8 mouse cellular contexts compared by ENCODE assay signal in genomic region chr1:58713893-58714231, GRCm38 (mm10). TPM values are rescaled to one million over a fixed set of nuclear protein-coding genes. Genes with fewer than 3 reads are reported as not detected.
DNase-seq lines count a peak whose midpoint lies in the region; ATAC-seq and TF ChIP-seq lines count a peak whose summit lies in the region.

No protein-coding gene starts in this region.

- TF ChIP-seq RAD21 in CH12.LX (IDR thresholded peaks at IDR 0.05; ENCODE audit: low read depth, low read length): no peak

- DNase-seq in CH12.LX (ENCODE audit: extremely low read depth): no peak
- DNase-seq in adrenal gland, adult (ENCODE audit: inconsistent age in 2 of 2, low spot score in 1 of 2): peak; percentile 86 to 93
- peak; percentile 60 for DNase-seq in heart, postnatal 0 days (ENCODE audit: low spot score)
- peak; percentile 81 for DNase-seq in kidney, postnatal 14 days
- peak; percentile 66 to 71 for DNase-seq in lung, postnatal 4 days

- H3K9me3 ChIP-seq in CH12.LX (replicated peaks; ENCODE audit: low read length): no peaks in the 10 kb centered on the region
- no peaks in the 10 kb centered on the region for H3K9me3 ChIP-seq in embryonic facial prominence, embryonic 15.5 days (replicated peaks)
- H3K9me3 ChIP-seq in heart, postnatal 0 days (replicated peaks; ENCODE audit: control insufficient read depth, low read length): no peaks in the 10 kb centered on the region

- no peak for TF ChIP-seq POLR2A in CH12.LX (IDR thresholded peaks at IDR 0.05; ENCODE audit: low read depth, low read length)
- no peak for TF ChIP-seq POLR2A in testis, adult 2 months (IDR thresholded peaks at IDR 0.05; ENCODE audit: control insufficient read depth, low read depth, low read length)

- no peak for ATAC-seq in embryonic facial prominence, embryonic 15.5 days (ENCODE audit: insufficient number of reproducible peaks, low FRiP score, low TSS enrichment, low read depth)
- no peak for ATAC-seq in heart, postnatal 0 days (ENCODE audit: insufficient read depth, low read depth)
- ATAC-seq in CD4-positive, CD25-positive, alpha-beta regulatory T cell, adult 4 months: no peak

- TF ChIP-seq EP300 in CH12.LX (IDR thresholded peaks at IDR 0.05; ENCODE audit: low read length): no peak
- TF ChIP-seq EP300 in heart, postnatal 0 days (IDR thresholded peaks at IDR 0.05; ENCODE audit: low read depth): no peak

- H3K4me1 ChIP-seq in CH12.LX (ENCODE audit: control insufficient read depth in 1 of 2, insufficient read depth in 2 of 2): peaks cover 0 to 27% of the 10 kb centered on the region in 2 experiments; a peak in 2 of 4 replicates
- peaks cover 23% of the 10 kb centered on the region for H3K4me1 ChIP-seq in embryonic facial prominence, embryonic 15.5 days
- peaks cover 18% of the 10 kb centered on the region for H3K4me1 ChIP-seq in heart, postnatal 0 days (ENCODE audit: control insufficient read depth, insufficient read depth)
- peaks cover 6% of the 10 kb centered on the region for H3K4me1 ChIP-seq in testis, adult 2 months (ENCODE audit: control insufficient read depth, insufficient read depth, low read length)

- WGBS in embryonic facial prominence, embryonic 15.5 days: 28% methylated on average over 4 of the region's 4 CpGs
- WGBS in heart, postnatal 0 days: 20% methylated on average over 4 of the region's 4 CpGs

- H3K27ac ChIP-seq in CH12.LX (ENCODE audit: insufficient read depth, low read depth): peak overlapping the region; percentile 93
- H3K27ac ChIP-seq in embryonic facial prominence, embryonic 15.5 days (replicated peaks): peak overlapping the region; percentile 97
- H3K27ac ChIP-seq in heart, postnatal 0 days (ENCODE audit: low read depth): peak overlapping the region; percentile 100
- peak overlapping the region; percentile 95 for H3K27ac ChIP-seq in testis, adult 2 months (ENCODE audit: control insufficient read depth, insufficient read depth, low read depth, low read length)

- peak overlapping the region; percentile 71 to 88 (median 73) for H3K4me3 ChIP-seq in CH12.LX (replicated peaks in 1 of 3; ENCODE audit: low read depth in 2 of 3, low read length in 2 of 3, poor library complexity in 1 of 3)
- H3K4me3 ChIP-seq in embryonic facial prominence, embryonic 15.5 days (replicated peaks): peak overlapping the region; percentile 69
- H3K4me3 ChIP-seq in heart, postnatal 0 days (ENCODE audit: low read depth, low read length): peak overlapping the region; percentile 72
- peak overlapping the region; percentile 93; the same call in 1 of the 2 replicates for H3K4me3 ChIP-seq in testis, adult 2 months (ENCODE audit: control insufficient read depth, low read depth, low read length)

- peak overlapping the region; percentile 96 for H3K9ac ChIP-seq in CH12.LX (ENCODE audit: insufficient read depth, low read depth)
- H3K9ac ChIP-seq in embryonic facial prominence, embryonic 15.5 days: 0 out of 2 replicates have a peak overlapping the region, but pooled peaks have one; percentile 51
- peak overlapping the region; percentile 90 for H3K9ac ChIP-seq in heart, postnatal 0 days (replicated peaks; ENCODE audit: low read depth, low read length)

- TF ChIP-seq CTCF in CH12.LX (conservative IDR thresholded peaks at IDR 0.05 in 1 of 2, IDR thresholded peaks at IDR 0.05 in 1 of 2; ENCODE audit: low read depth in 2 of 2, low read length in 2 of 2): no peak
- TF ChIP-seq CTCF in heart, postnatal 0 days (IDR thresholded peaks at IDR 0.05; ENCODE audit: low read depth): no peak
- no peak for TF ChIP-seq CTCF in testis, adult 2 months (IDR thresholded peaks at IDR 0.05; ENCODE audit: control insufficient read depth, insufficient read depth, insufficient replicate concordance, low read depth, low read length)

- peaks cover 27% of the 10 kb centered on the region for H3K79me2 ChIP-seq in CH12.LX (replicated peaks; ENCODE audit: control insufficient read depth, extremely low read depth, insufficient read depth, poor library complexity, severe bottlenecking)

- peak overlapping the region; percentile 95 for H3K4me2 ChIP-seq in CH12.LX (ENCODE audit: insufficient read depth, low read depth, poor library complexity, severe bottlenecking)
- peak overlapping the region; percentile 56 for H3K4me2 ChIP-seq in embryonic facial prominence, embryonic 15.5 days (replicated peaks)
- H3K4me2 ChIP-seq in heart, postnatal 0 days (ENCODE audit: low read depth, low read length): peak overlapping the region; percentile 84

- H3K27me3 ChIP-seq in CH12.LX (replicated peaks): no peaks in the 10 kb centered on the region
- H3K27me3 ChIP-seq in embryonic facial prominence, embryonic 15.5 days: no peaks in the 10 kb centered on the region
- no peaks in the 10 kb centered on the region for H3K27me3 ChIP-seq in heart, postnatal 0 days (ENCODE audit: control insufficient read depth, insufficient read depth, low read length)
- no peaks in the 10 kb centered on the region for H3K27me3 ChIP-seq in testis, adult 2 months (ENCODE audit: control insufficient read depth, insufficient read depth, low read length)

- dilution Hi-C loops in CH12.LX (cut with MboI; ENCODE audit: extremely low pct_ligation_motif_present, extremely low pct_unique_long_range_greater_than_20kb, low sequenced_read_pairs): no loop called here

- H3K36me3 ChIP-seq in CH12.LX (replicated peaks in 1 of 2; ENCODE audit: control insufficient read depth in 1 of 2, insufficient read depth in 1 of 2, low read length in 1 of 2): peaks cover 17 to 30% of the 10 kb centered on the region in 2 experiments
- peaks cover 9% of the 10 kb centered on the region; the same call in 1 of the 2 replicates for H3K36me3 ChIP-seq in embryonic facial prominence, embryonic 15.5 days
- H3K36me3 ChIP-seq in heart, postnatal 0 days (replicated peaks; ENCODE audit: control insufficient read depth, insufficient read depth, low read length): peaks cover 18% of the 10 kb centered on the region
- no peaks in the 10 kb centered on the region for H3K36me3 ChIP-seq in testis, adult 2 months (ENCODE audit: control insufficient read depth, insufficient read depth, low read length)

- in situ Hi-C loops in CH12.LX (cut with MboI; ENCODE audit: low pct_ligation_motif_present, low pct_unique_long_range_greater_than_20kb, low sequenced_read_pairs): no loop called here

TF ChIP-seq in CH12.LX, 34 proteins besides CTCF, POLR2A, EP300 and RAD21:
- TF ChIP-seq ZMIZ1 (IDR thresholded peaks at IDR 0.05; ENCODE audit: low read depth, low read length) (no peak), SMC3 (IDR thresholded peaks at IDR 0.05; ENCODE audit: low read depth, low read length) (no peak), MXI1 (IDR thresholded peaks at IDR 0.05; ENCODE audit: low read depth, low read length) (no peak), MAX (IDR thresholded peaks at IDR 0.05; ENCODE audit: low read length) (no peak), NRF1 (IDR thresholded peaks at IDR 0.05; ENCODE audit: low read depth, low read length) (no peak), CHD1 (IDR thresholded peaks at IDR 0.05; ENCODE audit: low read depth, low read length) (no peak), ZNF384 (IDR thresholded peaks at IDR 0.05; ENCODE audit: low read depth, low read length) (no peak), MYC (IDR thresholded peaks at IDR 0.05; ENCODE audit: low read depth, low read length) (no peak)
TF ChIP-seq in CH12.LX: peak in this region for 0.

RNA-seq across cellular contexts. Expression of gene Cflar, which starts 2.6 kb away (rescaled TPM):
- total RNA-seq in CH12.LX (2012; rRNA removed) (46.8 and 49.2 TPM in 2 replicates), CH12.LX (2014; rRNA removed) (81.1 and 82.0 TPM in 2 replicates)
- 28.3 and 35.7 TPM in 2 replicates for polyA plus RNA-seq in CH12.LX (2012; ENCODE audit: insufficient read length, low read depth)
- polyA plus RNA-seq in embryonic facial prominence, embryonic 15.5 days (2015; fragmentation: Nextera tagmentation; extraction: Ambion mirVana): 38.5 and 39.2 TPM in 2 replicates
- 44.4 and 102 TPM in 2 replicates for total RNA-seq in heart, postnatal 0 days (2014; rRNA removed; ENCODE audit: low replicate concordance)
- 49.8 and 53.6 TPM in 2 replicates for polyA plus RNA-seq in heart, postnatal 0 days (2015; fragmentation: Nextera tagmentation; extraction: Ambion mirVana)
- 7.1 and 8.2 TPM in 2 replicates for polyA plus RNA-seq in testis, adult 2 months (2012; rRNA removed)
- 100 to 1,000 TPM; 158 to 204 TPM for polyA plus RNA-seq in CD4-positive, CD25-positive, alpha-beta regulatory T cell, adult 4 months (2017; shearing (Covaris generic))

RNA-seq across cellular contexts. Expression of gene Als2cr12, which starts 18.1 kb away (rescaled TPM):
- total RNA-seq in CH12.LX (2012; rRNA removed) (not detected in 2 replicates), CH12.LX (2014; rRNA removed) (not detected in 2 replicates)
- 0.22 and 0.33 TPM in 2 replicates for polyA plus RNA-seq in CH12.LX (2012; ENCODE audit: insufficient read length, low read depth)
- 0.17 and 0.68 TPM in 2 replicates for polyA plus RNA-seq in embryonic facial prominence, embryonic 15.5 days (2015; fragmentation: Nextera tagmentation; extraction: Ambion mirVana)
- not detected in 2 replicates for total RNA-seq in heart, postnatal 0 days (2014; rRNA removed; ENCODE audit: low replicate concordance)
- polyA plus RNA-seq in heart, postnatal 0 days (2015; fragmentation: Nextera tagmentation; extraction: Ambion mirVana): not detected in 2 replicates
- polyA plus RNA-seq in testis, adult 2 months (2012; rRNA removed): 64.1 and 65.5 TPM in 2 replicates
- polyA plus RNA-seq in CD4-positive, CD25-positive, alpha-beta regulatory T cell, adult 4 months (2017; shearing (Covaris generic)): under 1 TPM in 1 of 2 experiments, not detected in 1; 0.16 TPM

Comparison
In these comparisons a context has a peak if more than half of its experiments do, and no peak if none do; other contexts are left out.
1. RNA of gene Als2cr12, which starts 18.1 kb away (polyA plus RNA-seq): 64.1 to 65.5 TPM in testis, adult 2 months; 0.17 to 0.68 TPM in embryonic facial prominence, embryonic 15.5 days, 0.22 to 0.33 TPM in CH12.LX, 0.16 TPM in CD4-positive, CD25-positive, alpha-beta regulatory T cell, adult 4 months and not detected in heart, postnatal 0 days; every median in the first group is over 10 times any median in the second.
2. Peak in every context shown above with its lines, with median percentiles within 50 percentile points of each other: H3K27ac ChIP-seq, H3K4me2 ChIP-seq, H3K4me3 ChIP-seq and H3K9ac ChIP-seq.